ENCODE assay signal across 11 mouse cellular contexts in genomic region chr8:107115008-107115320, GRCm38 (mm10). TPM values are rescaled to one million over a fixed set of nuclear protein-coding genes. Genes with fewer than 3 reads are reported as not detected.
DNase-seq lines count a peak whose midpoint lies in the region; ATAC-seq and TF ChIP-seq lines count a peak whose summit lies in the region.
"Had no signal": no experiment of that assay in that cellular context is flagged by ENCODE, and none has a peak within 500 bp of the region (broad histone marks: within the 10 kb centered on the region; RNA-seq: fewer than 3 reads in every experiment).

No protein-coding gene starts in this region.

- H3K9ac ChIP-seq in liver, embryonic 13.5 days, result peak overlapping the region; percentile 15; the same call in 1 of the 2 replicates

- H3K4me2 ChIP-seq in liver, embryonic 13.5 days, result peak overlapping the region; percentile 45; the same call in 1 of the 2 replicates

- H3K27me3 ChIP-seq in G1E (ENCODE audit: insufficient read depth, low read length), result no peaks in the 10 kb centered on the region
- H3K27me3 ChIP-seq in embryonic facial prominence, embryonic 10.5 days (replicated peaks; ENCODE audit: low read depth, poor library complexity, severe bottlenecking), result no peaks in the 10 kb centered on the region
- no peaks in the 10 kb centered on the region for H3K27me3 ChIP-seq in liver, embryonic 13.5 days

- intact Hi-C loops in left cerebral cortex, postnatal 4 days (cut with DNase I), result loop anchor here (10.0 kb wide), 1 partner anchor 180 kb away; the partner anchor contains the start of gene Nfat5

- peak overlapping the region; percentile 16; the same call in 1 of the 2 replicates for H3K27ac ChIP-seq in embryonic facial prominence, embryonic 10.5 days (replicated peaks)
- H3K27ac ChIP-seq in liver, embryonic 13.5 days, result no peak overlapping the region

- peak overlapping the region; percentile 56; the same call in 1 of the 2 replicates for H3K4me3 ChIP-seq in G1E (ENCODE audit: low read depth, low read length)
- H3K4me3 ChIP-seq in embryonic facial prominence, embryonic 10.5 days, result no peak overlapping the region
- H3K4me3 ChIP-seq in liver, embryonic 13.5 days (replicated peaks), result 0 out of 2 replicates have a peak overlapping the region, but pooled peaks have one; percentile 7

- 69% methylated on average over 10 of the region's 10 CpGs for WGBS in embryonic facial prominence, embryonic 10.5 days
- WGBS in liver, embryonic 13.5 days (ENCODE audit: insufficient replicate concordance), result 42% methylated on average over 10 of the region's 10 CpGs

- H3K36me3 ChIP-seq in G1E (replicated peaks), result no peaks in the 10 kb centered on the region
- no peaks in the 10 kb centered on the region for H3K36me3 ChIP-seq in embryonic facial prominence, embryonic 10.5 days (replicated peaks)
- no peaks in the 10 kb centered on the region for H3K36me3 ChIP-seq in liver, embryonic 13.5 days

- peak; percentile 27 to 46 for DNase-seq in kidney, postnatal 4 days
- DNase-seq in kidney, adult 18-20 months, result no peak
- DNase-seq in G1E (ENCODE audit: low spot score), result no peak
- DNase-seq in embryonic facial prominence, embryonic 10.5 days (ENCODE audit: low spot score), result no peak
- DNase-seq in liver, embryonic 13.5 days, result no peak
- DNase-seq in left cerebral cortex, postnatal 4 days, result no peak
- no peak for DNase-seq in cerebellum, adult 9-10 months
- DNase-seq: spleen, adult 18-20 months had no signal

- peaks cover 44% of the 10 kb centered on the region for H3K4me1 ChIP-seq in G1E (ENCODE audit: insufficient read depth, low read depth, low read length)
- peaks cover 26% of the 10 kb centered on the region for H3K4me1 ChIP-seq in embryonic facial prominence, embryonic 10.5 days
- peaks cover 30% of the 10 kb centered on the region for H3K4me1 ChIP-seq in liver, embryonic 13.5 days (replicated peaks)

- H3K9me3 ChIP-seq in G1E (replicated peaks), result no peaks in the 10 kb centered on the region
- H3K9me3 ChIP-seq in embryonic facial prominence, embryonic 10.5 days, result no peaks in the 10 kb centered on the region
- H3K9me3 ChIP-seq in liver, embryonic 13.5 days (replicated peaks), result no peaks in the 10 kb centered on the region

- TF ChIP-seq CTCF in G1E (IDR thresholded peaks at IDR 0.05; ENCODE audit: low read depth, low read length), result no peak

- no peak for ATAC-seq in G1E (ENCODE audit: extremely low read depth, insufficient number of reproducible peaks, low FRiP score, poor library complexity, severe bottlenecking)
- ATAC-seq in liver, embryonic 13.5 days (ENCODE audit: low read depth), result no peak

RNA-seq across cellular contexts. Expression of gene Terf2, which starts 18.6 kb away (rescaled TPM):
- total RNA-seq in G1E (2014; fragmentation: Nextera tagmentation) (52.4 and 76.8 TPM in 2 replicates), G1E (2017) (24.0 and 28.6 TPM in 2 replicates)
- polyA plus RNA-seq in G1E (2012), result 24.9 and 25.8 TPM in 2 replicates
- 18.5 and 20.5 TPM in 2 replicates for polyA plus RNA-seq in embryonic facial prominence, embryonic 10.5 days (2016; fragmentation: Nextera tagmentation; extraction: Ambion mirVana)
- 8.1 and 9.3 TPM in 2 replicates for polyA plus RNA-seq in liver, embryonic 13.5 days (2015; fragmentation: Nextera tagmentation; extraction: Ambion mirVana)
- 10 to 100 TPM; 43.9 to 47.2 TPM for total RNA-seq in left cerebral cortex, postnatal 4 days (2021)

RNA-seq across cellular contexts. Expression of gene Cyb5b, which starts 35.5 kb away (rescaled TPM):
- 72.5 and 82.1 TPM in 2 replicates for total RNA-seq in G1E (2014; fragmentation: Nextera tagmentation)
- 98.4 and 106 TPM in 2 replicates for total RNA-seq in G1E (2017)
- polyA plus RNA-seq in G1E (2012), result 23.6 and 29.9 TPM in 2 replicates
- polyA plus RNA-seq in embryonic facial prominence, embryonic 10.5 days (2016; fragmentation: Nextera tagmentation; extraction: Ambion mirVana), result 138 and 149 TPM in 2 replicates
- 32.8 and 41.4 TPM in 2 replicates for polyA plus RNA-seq in liver, embryonic 13.5 days (2015; fragmentation: Nextera tagmentation; extraction: Ambion mirVana)
- total RNA-seq in left cerebral cortex, postnatal 4 days (2021), result 10 to 100 TPM; 98.3 to 99.8 TPM

RNA-seq across cellular contexts. Expression of gene Tmed6, which starts 49.5 kb away (rescaled TPM):
- total RNA-seq in G1E (2014; fragmentation: Nextera tagmentation) (not detected in 2 replicates), G1E (2017) (not detected in 2 replicates)
- not detected in 2 replicates for polyA plus RNA-seq in G1E (2012)
- polyA plus RNA-seq in embryonic facial prominence, embryonic 10.5 days (2016; fragmentation: Nextera tagmentation; extraction: Ambion mirVana), result not detected in 2 replicates
- polyA plus RNA-seq in liver, embryonic 13.5 days (2015; fragmentation: Nextera tagmentation; extraction: Ambion mirVana), result 4.1 and 4.4 TPM in 2 replicates
- not detected for total RNA-seq in left cerebral cortex, postnatal 4 days (2021)
- total RNA-seq: left cerebral cortex, adult 18-20 months had no signal
- polyA plus RNA-seq: brain, embryonic 14.5 days; urinary bladder, adult 2 months had no signal

RNA-seq across cellular contexts. Expression of gene Nip7, which starts 58.3 kb away (rescaled TPM):
- 56.7 and 62.0 TPM in 2 replicates for total RNA-seq in G1E (2014; fragmentation: Nextera tagmentation)
- 35.5 and 39.7 TPM in 2 replicates for total RNA-seq in G1E (2017)
- 8.9 and 9.1 TPM in 2 replicates for polyA plus RNA-seq in G1E (2012)
- polyA plus RNA-seq in embryonic facial prominence, embryonic 10.5 days (2016; fragmentation: Nextera tagmentation; extraction: Ambion mirVana), result 122 and 123 TPM in 2 replicates
- 72.5 TPM in 2 replicates for polyA plus RNA-seq in liver, embryonic 13.5 days (2015; fragmentation: Nextera tagmentation; extraction: Ambion mirVana)
- total RNA-seq in left cerebral cortex, postnatal 4 days (2021), result 10 to 100 TPM; 52.1 to 64.6 TPM

RNA-seq across cellular contexts. Expression of gene Cog8, which starts 58.5 kb away (rescaled TPM):
- total RNA-seq in G1E (2014; fragmentation: Nextera tagmentation), result 34.2 and 49.9 TPM in 2 replicates
- total RNA-seq in G1E (2017), result 29.4 and 31.1 TPM in 2 replicates
- 24.6 and 26.5 TPM in 2 replicates for polyA plus RNA-seq in G1E (2012)
- polyA plus RNA-seq in embryonic facial prominence, embryonic 10.5 days (2016; fragmentation: Nextera tagmentation; extraction: Ambion mirVana), result 40.5 and 41.3 TPM in 2 replicates
- 21.4 and 23.0 TPM in 2 replicates for polyA plus RNA-seq in liver, embryonic 13.5 days (2015; fragmentation: Nextera tagmentation; extraction: Ambion mirVana)
- 10 to 100 TPM; 21.3 to 22.8 TPM for total RNA-seq in left cerebral cortex, postnatal 4 days (2021)

Comparison
In these comparisons a context has a peak if more than half of its experiments do, and no peak if none do; other contexts are left out.
1. DNase-seq: peak in kidney, postnatal 4 days (2 of 2); none in kidney, adult 18-20 months (single experiment), G1E (single experiment), embryonic facial prominence, embryonic 10.5 days (single experiment), liver, embryonic 13.5 days (single experiment), left cerebral cortex, postnatal 4 days (single experiment) and cerebellum, adult 9-10 months (single experiment).